Mouse (Mus musculus) liver, adult 2 months (tissue): ENCODE measurements around the gene Prkag2. TPM values are rescaled to one million over a fixed set of nuclear protein-coding genes. Genes with fewer than 3 reads are reported as not detected.
A peak's percentile ranks its signal among the peaks of the same experiment; 100 is the strongest.

Experiments
- DNase-seq: peaks from one replicate; pipeline ENCODE4 v3.0.0-alpha.2; 2011; ENCODE audit warnings: low read depth, low spot score; ENCODE audit errors: extremely low read depth
- H3K27ac ChIP-seq: fragments of 200-500 bp; replicated peaks from 2 replicates; pipeline ENCODE4 v1.5.1; 2012; ENCODE audit warnings: low read depth, mild to moderate bottlenecking, control low read depth, inconsistent platforms, low read length; ENCODE audit not compliant: insufficient read depth
- H3K27me3 ChIP-seq: fragments of 200-500 bp; 2 replicates; pipeline ENCODE4 v1.6.1; 2012; ENCODE audit warnings: mild to moderate bottlenecking, moderate library complexity, low read length, inconsistent platforms; ENCODE audit not compliant: control insufficient read depth, insufficient read depth
- H3K36me3 ChIP-seq: fragments of 200-500 bp; 2 replicates; pipeline ENCODE4 v1.6.1; 2012; ENCODE audit warnings: low read length, inconsistent platforms; ENCODE audit not compliant: control insufficient read depth, insufficient read depth
- H3K4me1 ChIP-seq: fragments of 200-500 bp; 2 replicates; pipeline ENCODE4 v1.6.1; 2011; ENCODE audit warnings: low read length; ENCODE audit not compliant: control insufficient read depth, insufficient read depth
- H3K4me3 ChIP-seq: fragments of 200-500 bp; 2 replicates; pipeline ENCODE4 v1.5.1; 2011; ENCODE audit warnings: low read depth, mild to moderate bottlenecking, control low read depth, low read length, moderate library complexity; ENCODE audit not compliant: insufficient read depth
- H3K79me2 ChIP-seq: fragments of 200-500 bp; 2 replicates; pipeline ENCODE4 v1.6.1; 2012; ENCODE audit warnings: inconsistent platforms, mild to moderate bottlenecking, low read length, moderate library complexity; ENCODE audit not compliant: control insufficient read depth, insufficient read depth
- H3K9ac ChIP-seq: fragments of 200-500 bp; 2 replicates; pipeline ENCODE4 v1.6.1; 2012; ENCODE audit warnings: low read depth, mild to moderate bottlenecking, control low read depth, inconsistent platforms, low read length
- CTCF ChIP-seq: fragments of 200-500 bp; IDR thresholded peaks from 2 replicates; pipeline ENCODE4 v1.5.1; 2011; ENCODE audit warnings: low read depth, low read length, control low read depth
- POLR2A ChIP-seq: fragments of 200-500 bp; IDR thresholded peaks from 2 replicates; pipeline ENCODE4 v1.6.1; 2011; ENCODE audit warnings: low read length, control low read depth; ENCODE audit not compliant: insufficient read depth; ENCODE audit errors: extremely low read depth
- WGBS: fragments of 180-500 bp; shearing (Covaris S2); methylation state at CpG from one replicate; pipeline ENCODE4 v1.1.7; 2018; 5-methylcytosine and 5-hydroxymethylcytosine counted together
- polyA plus RNA-seq: library from polyadenylated mRNA; depleted of rRNA; stranded (reverse); fragments of >200 nt; gene quantifications from 2 replicates; pipeline ENCODE4 v1.2.3, GENCODE M21; 2012
- total RNA-seq: library from RNA; depleted of rRNA; stranded (reverse); fragments of >200 nt; gene quantifications from 2 replicates; pipeline ENCODE4 v1.2.3, GENCODE M21; 2014

The Prkag2 gene
- total and polyA plus RNA-seq, 2 experiments: 14.8 to 21.1 TPM

DNA sequence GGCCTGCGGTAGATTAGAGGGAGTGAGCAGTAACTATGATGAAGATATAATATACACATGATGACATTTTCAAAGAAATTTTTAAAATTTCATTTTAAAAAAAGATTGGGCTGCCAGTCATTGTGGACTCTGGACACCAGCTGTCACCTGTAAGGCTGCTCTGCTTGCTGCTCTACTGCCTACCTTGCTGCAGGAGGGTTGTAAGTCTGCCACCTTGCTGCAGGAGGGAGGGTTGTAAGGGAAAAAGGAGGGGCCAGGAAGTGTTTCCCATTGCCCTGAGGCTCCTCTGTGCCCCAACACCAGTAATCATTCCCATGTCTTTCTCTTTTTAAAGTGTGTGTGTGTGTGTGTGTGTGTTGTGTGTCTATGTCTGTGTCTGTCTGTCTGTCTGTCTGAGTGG, 22.1 kb upstream of the Prkag2 start:
- H3K4me3 ChIP-seq: no peak overlapping the region
- H3K36me3 ChIP-seq: no peaks in the 10 kb centered on the region
- TF ChIP-seq CTCF: peak; percentile 15; the same call in 1 of the 2 replicates
- TF ChIP-seq POLR2A: no peak
- H3K27ac ChIP-seq: no peak overlapping the region
- no peaks in the 10 kb centered on the region for H3K27me3 ChIP-seq
- H3K79me2 ChIP-seq: no peaks in the 10 kb centered on the region
- 100% methylated on average over 1 of the region's 1 CpGs for WGBS
- no peaks in the 10 kb centered on the region; the same call in 1 of the 2 replicates for H3K4me1 ChIP-seq
- DNase-seq: no peak
- H3K9ac ChIP-seq: no peak overlapping the region

DNA sequence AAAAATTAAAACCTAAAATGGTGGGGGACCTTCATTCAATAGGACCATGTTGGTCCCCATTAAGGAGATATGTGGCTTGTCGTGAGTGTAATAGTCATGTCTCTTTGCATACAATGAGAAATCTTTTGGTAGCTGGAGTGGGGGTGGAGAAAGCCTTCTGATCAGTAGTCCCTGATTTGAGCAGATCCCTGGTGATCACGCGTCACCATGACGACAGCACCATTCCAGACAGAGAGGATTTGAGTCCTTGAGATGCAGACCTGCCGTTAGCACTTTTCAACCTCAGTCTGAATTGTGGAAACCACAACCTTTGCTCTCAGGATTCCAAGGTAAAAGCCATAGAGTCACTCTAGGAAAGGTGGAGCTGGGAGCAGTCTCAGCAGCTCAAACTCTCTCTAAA, 18.7 kb upstream of the Prkag2 start:
- Histone ChIP-seq H3K9ac (no peak overlapping the region), H3K79me2 (no peaks in the 10 kb centered on the region), H3K27me3 (no peaks in the 10 kb centered on the region), H3K4me1 (no peaks in the 10 kb centered on the region; the same call in 1 of the 2 replicates), H3K36me3 (no peaks in the 10 kb centered on the region), H3K27ac (no peak overlapping the region), H3K4me3 (no peak overlapping the region)
- TF ChIP-seq POLR2A (no peak), CTCF (no peak)
- WGBS: 84% methylated on average over 5 of the region's 5 CpGs
- no peak for DNase-seq

DNA sequence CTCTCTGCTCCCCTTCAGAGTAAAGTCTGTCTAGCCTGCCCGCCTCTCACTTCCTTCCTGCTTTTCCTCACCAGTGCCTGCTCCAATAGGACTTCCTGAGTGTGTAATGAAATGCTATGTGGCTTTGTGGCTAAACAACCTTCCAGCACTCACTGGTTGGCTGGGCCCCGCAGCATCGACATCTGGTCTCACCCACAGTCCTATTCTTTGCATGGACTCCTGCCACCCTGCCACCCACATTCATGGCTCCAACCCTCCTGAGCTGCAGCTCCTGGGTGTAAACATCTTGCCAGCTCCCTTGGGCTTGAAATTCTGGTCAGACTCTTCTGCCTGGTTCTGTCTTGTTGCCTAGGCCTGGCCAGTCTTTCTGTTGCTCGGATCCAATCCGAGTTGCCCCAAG, 15.6 kb upstream of the Prkag2 start:
- no peaks in the 10 kb centered on the region for H3K36me3 ChIP-seq
- no peak overlapping the region for H3K9ac ChIP-seq
- H3K4me3 ChIP-seq: no peak overlapping the region
- H3K27ac ChIP-seq: no peak overlapping the region
- H3K27me3 ChIP-seq: no peaks in the 10 kb centered on the region
- no peaks in the 10 kb centered on the region for H3K79me2 ChIP-seq
- no peaks in the 10 kb centered on the region for H3K4me1 ChIP-seq
- DNase-seq: no peak
- WGBS: 80% methylated on average over 5 of the region's 5 CpGs
- no peak for TF ChIP-seq CTCF
- no peak for TF ChIP-seq POLR2A

DNA sequence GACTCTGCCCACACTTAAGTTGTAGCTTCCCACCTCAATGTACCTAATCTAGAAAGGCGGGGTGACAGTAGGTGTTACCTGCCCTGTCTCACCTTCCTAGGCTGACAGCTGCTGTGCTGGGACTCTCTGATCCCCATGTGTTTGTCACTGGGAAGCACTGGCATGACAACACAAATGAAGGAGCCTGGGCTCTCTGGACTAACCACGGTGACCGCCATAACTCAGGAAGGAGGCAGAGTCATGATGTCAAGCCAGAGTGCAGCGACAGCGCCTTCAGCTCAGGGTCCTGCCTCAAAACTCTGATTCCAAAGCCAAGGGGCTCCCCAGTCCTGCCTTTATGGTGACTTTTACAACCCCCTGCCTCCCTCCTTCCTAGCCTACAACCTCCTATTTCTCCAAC, 14.8 kb upstream of the Prkag2 start:
- Histone ChIP-seq H3K4me3 (no peak overlapping the region), H3K4me1 (no peaks in the 10 kb centered on the region), H3K36me3 (no peaks in the 10 kb centered on the region), H3K79me2 (no peaks in the 10 kb centered on the region), H3K27me3 (no peaks in the 10 kb centered on the region), H3K27ac (no peak overlapping the region), H3K9ac (no peak overlapping the region)
- 75% methylated on average over 5 of the region's 5 CpGs for WGBS
- no peak for DNase-seq
- TF ChIP-seq POLR2A: no peak
- no peak for TF ChIP-seq CTCF

DNA sequence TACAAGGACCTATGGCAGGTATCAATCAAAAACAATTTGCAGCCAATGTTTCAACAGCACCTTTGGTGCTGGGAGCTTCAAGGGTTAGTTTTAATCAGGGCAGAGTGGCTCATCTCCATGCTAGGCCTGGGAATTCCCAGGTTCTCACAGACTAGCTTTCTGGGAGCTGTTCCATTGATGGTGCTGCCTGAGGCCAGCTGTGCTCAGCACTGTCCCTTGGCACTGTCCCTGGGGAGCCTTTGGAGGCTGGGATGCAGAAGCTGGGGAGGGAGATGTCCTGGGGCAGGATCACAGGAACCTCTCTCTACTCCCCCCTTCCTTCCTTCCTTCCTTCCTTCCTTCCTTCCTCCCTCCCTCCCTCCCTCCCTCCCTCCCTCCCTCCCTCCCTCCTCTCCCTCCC, 13.7 kb upstream of the Prkag2 start:
- no peak for TF ChIP-seq POLR2A
- no peak for TF ChIP-seq CTCF
- H3K79me2 ChIP-seq: no peaks in the 10 kb centered on the region
- H3K27me3 ChIP-seq: no peaks in the 10 kb centered on the region
- DNase-seq: no peak
- H3K9ac ChIP-seq: no peak overlapping the region
- H3K4me3 ChIP-seq: no peak overlapping the region
- no peak overlapping the region for H3K27ac ChIP-seq
- H3K4me1 ChIP-seq: no peaks in the 10 kb centered on the region
- no peaks in the 10 kb centered on the region for H3K36me3 ChIP-seq

DNA sequence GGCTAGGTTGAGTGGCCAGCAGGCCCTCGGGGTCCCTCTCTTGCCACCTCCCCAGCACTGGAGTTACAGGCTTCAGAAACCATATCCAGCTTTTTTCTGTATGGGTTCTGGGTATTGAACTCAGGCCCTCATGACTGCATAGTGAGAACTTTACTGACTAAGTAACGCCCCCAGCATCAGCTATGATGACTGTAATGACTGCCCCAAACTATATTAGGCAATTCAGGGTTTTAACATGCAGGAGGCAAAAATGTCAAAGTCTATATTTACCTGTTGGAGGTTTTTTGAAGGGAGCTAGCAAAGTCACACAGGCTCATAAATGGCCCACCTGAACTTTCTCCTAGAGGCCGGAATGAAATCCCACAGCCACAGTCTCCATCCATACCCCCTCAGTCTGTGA, 9.9 kb upstream of the Prkag2 start:
- peak; percentile 50 for DNase-seq
- TF ChIP-seq POLR2A: no peak
- no peak for TF ChIP-seq CTCF
- Histone ChIP-seq H3K79me2 (no peaks in the 10 kb centered on the region), H3K9ac (no peak overlapping the region), H3K4me1 (peaks cover 4% of the 10 kb centered on the region; the same call in 1 of the 2 replicates), H3K27me3 (no peaks in the 10 kb centered on the region), H3K36me3 (no peaks in the 10 kb centered on the region), H3K27ac (no peak overlapping the region), H3K4me3 (no peak overlapping the region)
- 38% methylated on average over 3 of the region's 3 CpGs for WGBS
